Mouse (Mus musculus): ENCODE results near the gene Ifi209. TPM values are rescaled to one million over a fixed set of nuclear protein-coding genes. Genes with fewer than 3 reads are reported as not detected.

The Ifi209 gene
- polyA plus RNA-seq, 1 experiment from 2014 or later, result 0.06 TPM

- no peak for DNase-seq (ENCODE audit: low read depth, low spot score)
- CTCF ChIA-PET, result no interaction called here
- ATAC-seq, result no peak
- in situ Hi-C loops (cut with MboI; ENCODE audit: low pct_unique_long_range_greater_than_20kb), result no loop called here
- POLR2A ChIA-PET, result no interaction called here
- no peak for TF ChIP-seq CTCF (IDR thresholded peaks at IDR 0.05)
- no peaks in the 10 kb centered on the region for H3K27me3 ChIP-seq
Measured at GRCm38 (mm10) chr1:173694270-173694669, 63.6 kb downstream of the Ifi209 start.

Other genes with a start within 250 kb of the Ifi209 start
- gene Ifi206, start 139.9 kb upstream of the Ifi209 start, polyA plus RNA-seq (2021), result not detected
- not detected for gene Ifi214, start 95.0 kb upstream of the Ifi209 start, polyA plus RNA-seq (2021)
- gene Ifi213, start 31.6 kb upstream of the Ifi209 start, polyA plus RNA-seq (2021), result not detected
- not detected for gene Ifi208, start 42.8 kb downstream of the Ifi209 start, polyA plus RNA-seq (2021)
- gene Ifi207, start 110.8 kb downstream of the Ifi209 start, polyA plus RNA-seq (2021), result 0.40 TPM
- gene Ifi204, start 136.0 kb downstream of the Ifi209 start, polyA plus RNA-seq (2021), result 6.5 TPM